8 mouse cellular contexts compared by ENCODE assay signal in genomic region chr2:32353007-32353542, GRCm38 (mm10). TPM values are rescaled to one million over a fixed set of nuclear protein-coding genes. Genes with fewer than 3 reads are reported as not detected.
A peak's percentile ranks its signal among the peaks of the same experiment; 100 is the strongest.
DNase-seq lines count a peak whose midpoint lies in the region; ATAC-seq and TF ChIP-seq lines count a peak whose summit lies in the region.

Dnm1 (minus strand) TSS chr2:32353338.

- H3K4me1 ChIP-seq in heart, embryonic 11.5 days (ENCODE audit: control insufficient read depth, insufficient read depth, low read length) = peaks cover 24% of the 10 kb centered on the region
- H3K4me1 ChIP-seq in kidney, embryonic 16.5 days (ENCODE audit: insufficient read depth, low read length) = peaks cover 18% of the 10 kb centered on the region

- DNase-seq in CD4-positive helper T cell, adult 2 months (ENCODE audit: low read depth, low spot score) = peak; percentile 86
- peak; percentile 92 for DNase-seq in brain, embryonic 14.5 days (ENCODE audit: low read depth)
- peak; percentile 89 for DNase-seq in liver
- DNase-seq in spleen, postnatal 36 days (ENCODE audit: low spot score in 2 of 2) = peak; percentile 75

- peak; percentile 61; the same call in 1 of the 2 replicates for TF ChIP-seq POLR2A in brain, embryonic 14.5 days (IDR thresholded peaks at IDR 0.05; ENCODE audit: borderline replicate concordance, extremely low read depth, insufficient read depth, insufficient read length, poor library complexity, severe bottlenecking)

- ATAC-seq in erythroblast, adult 5-6 weeks (replicated peaks; ENCODE audit: low FRiP score, poor library complexity, severe bottlenecking) = peak; percentile 86
- ATAC-seq in heart, embryonic 11.5 days (replicated peaks; ENCODE audit: insufficient number of reproducible peaks, low FRiP score, low TSS enrichment) = 0 out of 2 replicates have a peak, but pooled peaks have one; percentile 51
- ATAC-seq in kidney, embryonic 16.5 days (ENCODE audit: low FRiP score, low TSS enrichment) = peak; percentile 44
- ATAC-seq in monocyte, adult 5-6 weeks (replicated peaks; ENCODE audit: insufficient number of reproducible peaks, low FRiP score, low TSS enrichment, poor library complexity, severe bottlenecking) = peak; percentile 65

- H3K27ac ChIP-seq in heart, embryonic 11.5 days (ENCODE audit: low read depth, low read length) = no peak within 1 kb of the TSS
- no peak within 1 kb of the TSS for H3K27ac ChIP-seq in kidney, embryonic 16.5 days (ENCODE audit: low read length)

- H3K27me3 ChIP-seq in heart, embryonic 11.5 days (ENCODE audit: control insufficient read depth, insufficient read depth, low read length) = peaks cover 21% of the 10 kb centered on the region
- H3K27me3 ChIP-seq in kidney, embryonic 16.5 days (ENCODE audit: insufficient read depth, low read length) = no peaks in the 10 kb centered on the region

- TF ChIP-seq CTCF in brain, embryonic 14.5 days (IDR thresholded peaks at IDR 0.05; ENCODE audit: borderline replicate concordance, extremely low read depth, insufficient read depth, insufficient read length) = peak; percentile 94

- peak within 1 kb of the TSS; percentile 99 for H3K4me2 ChIP-seq in heart, embryonic 11.5 days
- peak within 1 kb of the TSS; percentile 95 for H3K4me2 ChIP-seq in kidney, embryonic 16.5 days (replicated peaks; ENCODE audit: low read depth, low read length)

- H3K9ac ChIP-seq in heart, embryonic 11.5 days (ENCODE audit: low read depth, low read length) = peak within 1 kb of the TSS; percentile 62
- H3K9ac ChIP-seq in kidney, embryonic 16.5 days (replicated peaks; ENCODE audit: low read length) = peak within 1 kb of the TSS; percentile 71

- under 1% methylated on average over 62 of the region's 63 CpGs for WGBS in heart, embryonic 11.5 days (ENCODE audit: insufficient replicate concordance)
- WGBS in kidney, embryonic 16.5 days = under 1% methylated on average over 63 of the region's 63 CpGs

- H3K4me3 ChIP-seq in heart, embryonic 11.5 days (ENCODE audit: low read depth, low read length) = peak within 1 kb of the TSS; percentile 60
- peak within 1 kb of the TSS; percentile 65 for H3K4me3 ChIP-seq in kidney, embryonic 16.5 days (ENCODE audit: low read length)

- H3K36me3 ChIP-seq in heart, embryonic 11.5 days (ENCODE audit: control insufficient read depth, insufficient read depth, low read length) = no peaks in the 10 kb centered on the region
- H3K36me3 ChIP-seq in kidney, embryonic 16.5 days (ENCODE audit: insufficient read depth, low read length) = no peaks in the 10 kb centered on the region

- no peaks in the 10 kb centered on the region for H3K9me3 ChIP-seq in heart, embryonic 11.5 days (replicated peaks; ENCODE audit: control insufficient read depth, low read length)
- no peaks in the 10 kb centered on the region for H3K9me3 ChIP-seq in kidney, embryonic 16.5 days (ENCODE audit: low read length)

RNA-seq across cellular contexts. Expression of gene Dnm1, which starts in this region (rescaled TPM):
- polyA plus RNA-seq in brain, embryonic 14.5 days (2012; rRNA removed) = 189 and 292 TPM in 2 replicates
- total RNA-seq in erythroblast, adult 5-6 weeks (2015; ENCODE audit: low replicate concordance) = not detected in 2 replicates
- total RNA-seq in erythroblast, adult 5-6 weeks (2017; ENCODE audit: low replicate concordance) = not detected in 2 replicates
- polyA plus RNA-seq in heart, embryonic 11.5 days (2014; fragmentation: Nextera tagmentation; extraction: Ambion mirVana) = 10.1 and 11.6 TPM in 2 replicates
- 5.4 TPM in 2 replicates for polyA plus RNA-seq in kidney, embryonic 16.5 days (2015; fragmentation: Nextera tagmentation; extraction: Ambion mirVana)
- not detected in 3 replicates for total RNA-seq in monocyte, adult 5-6 weeks (2017)

Comparison
In these comparisons a context has a peak if more than half of its experiments do, and no peak if none do; other contexts are left out.
1. RNA of gene Dnm1 (polyA plus RNA-seq): 189 to 292 TPM in brain, embryonic 14.5 days; 10.1 to 11.6 TPM in heart, embryonic 11.5 days and 5.4 TPM in kidney, embryonic 16.5 days; every median in the first group is over 10 times any median in the second.
2. Peak in ATAC-seq in erythroblast, adult 5-6 weeks; RNA of the gene not detected or under 1 TPM.
3. Peak in ATAC-seq in monocyte, adult 5-6 weeks; RNA of the gene not detected or under 1 TPM.
4. Peak in every context shown above with its lines, with median percentiles within 50 percentile points of each other: DNase-seq and ATAC-seq.